Mouse (Mus musculus): Measurements from ENCODE around the gene Trim65.
"Not testable (repeated sequence)": the region's sequence is repeated elsewhere in the genome, so short reads cannot be mapped to it uniquely, and the experiment has no call there.

Gene Trim65

GRCm38 (mm10) chr11:116108464-116109137 is 22.3 kb downstream of the Trim65 start:
- DNase-seq (ENCODE audit: extremely low spot score), result no peak

- DNase-seq (ENCODE audit: extremely low spot score), result no peak
Observed at GRCm38 (mm10) chr11:116107777-116108285, 23.1 kb downstream of the Trim65 start.

- DNase-seq (ENCODE audit: extremely low spot score), result peak; percentile 34
Observed at GRCm38 (mm10) chr11:116106963-116107776, 23.8 kb downstream of the Trim65 start.

- peak; percentile 47 for DNase-seq (ENCODE audit: extremely low spot score)
Observed at GRCm38 (mm10) chr11:116106154-116106962, 24.6 kb downstream of the Trim65 start.

GRCm38 (mm10) chr11:116105065-116105464 is 25.9 kb downstream of the Trim65 start:
- DNase-seq (ENCODE audit: extremely low spot score), result no peak

- peak; percentile 72 for DNase-seq (ENCODE audit: extremely low spot score)
Observed at GRCm38 (mm10) chr11:116104006-116104646, 26.8 kb downstream of the Trim65 start.

GRCm38 (mm10) chr11:116103572-116103971 is 27.4 kb downstream of the Trim65 start:
- no peak for DNase-seq (ENCODE audit: extremely low spot score)

GRCm38 (mm10) chr11:116102472-116102871 is 28.5 kb downstream of the Trim65 start:
- no peak for DNase-seq (ENCODE audit: extremely low spot score)

- DNase-seq (ENCODE audit: extremely low spot score), result peak; percentile 38
Observed at GRCm38 (mm10) chr11:116101931-116102381, 29.0 kb downstream of the Trim65 start.

- DNase-seq (ENCODE audit: extremely low spot score), result no peak
Observed at GRCm38 (mm10) chr11:116100839-116101238, 30.1 kb downstream of the Trim65 start.

GRCm38 (mm10) chr11:116100385-116100784 is 30.5 kb downstream of the Trim65 start:
- no peak for DNase-seq (ENCODE audit: extremely low spot score)

- DNase-seq (ENCODE audit: extremely low spot score), result no peak
Observed at GRCm38 (mm10) chr11:116099462-116099861, 31.5 kb downstream of the Trim65 start.

GRCm38 (mm10) chr11:116098711-116099460 is 32.0 kb downstream of the Trim65 start:
- no peak for DNase-seq (ENCODE audit: extremely low spot score)

GRCm38 (mm10) chr11:116096213-116097108 is 34.5 kb downstream of the Trim65 start:
- no peak for DNase-seq (ENCODE audit: extremely low spot score)

GRCm38 (mm10) chr11:116095573-116095972 is 35.4 kb downstream of the Trim65 start:
- no peak for DNase-seq (ENCODE audit: extremely low spot score)

- DNase-seq (ENCODE audit: extremely low spot score), result no peak
Observed at GRCm38 (mm10) chr11:116093771-116094565, 37.0 kb downstream of the Trim65 start.

GRCm38 (mm10) chr11:116092959-116093358 is 38.0 kb downstream of the Trim65 start:
- DNase-seq (ENCODE audit: extremely low spot score), result not testable (repeated sequence)

- no peak for DNase-seq (ENCODE audit: extremely low spot score)
Observed at GRCm38 (mm10) chr11:116091591-116091990, 39.3 kb downstream of the Trim65 start.

- no peak for DNase-seq (ENCODE audit: extremely low spot score)
Observed at GRCm38 (mm10) chr11:116089545-116089944, 41.4 kb downstream of the Trim65 start.
